Mouse (Mus musculus): ENCODE measurements around the gene Slco1c1. TPM values are rescaled to one million over a fixed set of nuclear protein-coding genes. Genes with fewer than 3 reads are reported as not detected.

Slco1c1 gene
- polyA plus RNA-seq, 1 experiment from 2014 or later: 1.0 TPM

DNA sequence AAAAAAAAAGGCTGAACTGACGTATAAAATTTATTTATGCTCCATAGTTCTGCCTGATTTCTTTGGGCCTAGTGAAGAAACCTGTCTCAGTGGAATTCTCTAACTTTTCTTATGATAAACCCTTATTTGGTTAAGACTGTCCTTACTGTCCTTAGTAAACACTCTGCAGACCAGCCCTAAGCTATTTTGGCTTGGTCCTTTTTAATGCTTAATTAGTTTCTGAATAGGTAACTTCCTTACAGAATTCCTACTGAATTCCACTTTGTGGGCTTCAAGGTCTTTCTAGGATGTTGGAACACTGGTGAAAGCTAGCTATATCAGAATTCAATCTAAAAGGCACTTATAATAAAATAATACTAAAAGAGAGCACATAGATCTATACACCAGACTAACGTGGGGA, 71.9 kb downstream of the Slco1c1 start:
- Histone ChIP-seq H3K27ac (no peak overlapping the region), H3K9me3 (peaks cover 4% of the 10 kb centered on the region; the same call in 1 of the 2 replicates), H3K9ac (no peak overlapping the region), H3K27me3 (no peaks in the 10 kb centered on the region), H3K4me2 (no peak overlapping the region), H3K4me1 (no peaks in the 10 kb centered on the region), H3K36me3 (replicated peaks) (no peaks in the 10 kb centered on the region), H3K4me3 (replicated peaks) (no peak overlapping the region)
- 81% methylated on average over 2 of the region's 2 CpGs for WGBS
- ATAC-seq (ENCODE audit: low FRiP score): no peak

DNA sequence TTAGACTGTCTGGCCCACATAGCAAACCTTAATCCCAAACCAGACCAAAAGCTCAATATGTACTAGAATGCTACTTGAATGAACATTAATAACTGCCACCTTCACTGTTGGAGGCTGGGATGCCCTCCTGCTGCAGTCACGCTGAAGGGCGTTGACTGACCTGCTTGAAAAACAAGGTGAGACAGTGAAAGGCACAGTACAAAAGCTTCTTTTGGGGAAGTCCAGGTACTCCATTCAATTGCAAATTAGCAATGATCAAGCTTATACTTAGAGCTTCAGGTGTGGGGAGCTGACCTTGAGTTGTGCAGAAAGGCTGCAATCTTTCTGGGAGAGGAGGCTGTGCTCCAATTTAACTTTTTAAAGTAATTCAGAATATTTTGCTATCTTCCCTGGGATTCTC, 72.9 kb downstream of the Slco1c1 start:
- Histone ChIP-seq H3K4me1 (no peaks in the 10 kb centered on the region), H3K9ac (no peak overlapping the region), H3K9me3 (peaks cover 4% of the 10 kb centered on the region; the same call in 1 of the 2 replicates), H3K4me2 (no peak overlapping the region), H3K27me3 (no peaks in the 10 kb centered on the region), H3K27ac (no peak overlapping the region), H3K36me3 (replicated peaks) (no peaks in the 10 kb centered on the region), H3K4me3 (replicated peaks) (no peak overlapping the region)
- ATAC-seq (ENCODE audit: low FRiP score): no peak
- 96% methylated on average over 2 of the region's 2 CpGs for WGBS

DNA sequence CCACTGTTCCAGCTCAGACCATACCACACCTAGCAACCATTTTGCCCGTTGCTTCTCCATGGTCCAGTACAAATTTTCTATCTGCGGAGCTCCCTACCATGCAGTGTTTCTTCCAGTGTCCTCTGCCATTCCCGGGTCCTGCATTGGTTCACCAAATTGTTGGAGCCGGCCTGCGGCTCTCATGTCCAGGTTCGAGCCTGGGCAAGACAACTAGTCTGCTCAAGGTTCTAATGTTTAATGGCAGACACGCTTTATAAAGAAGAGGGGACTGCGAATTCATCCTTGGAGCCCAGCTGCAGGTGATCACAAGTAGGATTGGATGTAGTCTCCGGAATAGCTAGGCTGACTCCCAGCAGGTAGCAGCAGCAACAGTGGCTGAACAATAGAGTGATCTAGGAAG, 76.8 kb downstream of the Slco1c1 start:
- Histone ChIP-seq H3K4me2 (no peak overlapping the region), H3K4me1 (no peaks in the 10 kb centered on the region), H3K9me3 (peaks cover 4% of the 10 kb centered on the region; the same call in 1 of the 2 replicates), H3K9ac (no peak overlapping the region), H3K4me3 (replicated peaks) (no peak overlapping the region), H3K27me3 (no peaks in the 10 kb centered on the region), H3K36me3 (replicated peaks) (no peaks in the 10 kb centered on the region), H3K27ac (no peak overlapping the region)
- ATAC-seq (ENCODE audit: low FRiP score): no peak
- WGBS: 61% methylated on average over 9 of the region's 9 CpGs

DNA sequence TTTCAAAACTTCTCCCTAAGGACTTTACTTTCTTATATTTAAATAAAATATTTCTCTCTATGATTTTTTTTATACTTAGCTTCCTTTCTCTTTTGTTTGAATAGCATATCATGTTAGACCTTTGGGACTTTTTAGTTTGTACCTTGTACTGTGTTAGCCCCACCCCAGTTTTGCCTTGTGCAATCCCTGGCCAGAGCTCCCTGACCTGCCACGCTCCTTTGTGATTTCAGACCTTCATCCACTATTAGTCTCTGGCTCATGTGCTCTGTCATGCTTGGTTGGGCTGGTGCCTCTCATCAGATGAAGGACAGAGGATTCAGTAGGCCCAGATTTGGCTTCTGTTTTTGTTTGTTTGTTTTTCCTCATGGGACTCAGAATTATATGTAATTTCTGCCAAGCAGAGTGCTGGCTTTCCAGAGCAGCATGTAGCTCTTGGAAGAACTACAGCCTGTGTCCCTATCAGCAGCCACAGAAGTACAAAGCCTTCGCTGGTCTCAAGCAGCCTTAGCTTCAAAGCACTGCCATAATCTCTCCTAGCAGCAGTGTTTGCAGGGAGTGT, 86.6 kb downstream of the Slco1c1 start:
- H3K27ac ChIP-seq: no peak overlapping the region
- no peak for ATAC-seq (ENCODE audit: low FRiP score)
- H3K9ac ChIP-seq: no peak overlapping the region

DNA sequence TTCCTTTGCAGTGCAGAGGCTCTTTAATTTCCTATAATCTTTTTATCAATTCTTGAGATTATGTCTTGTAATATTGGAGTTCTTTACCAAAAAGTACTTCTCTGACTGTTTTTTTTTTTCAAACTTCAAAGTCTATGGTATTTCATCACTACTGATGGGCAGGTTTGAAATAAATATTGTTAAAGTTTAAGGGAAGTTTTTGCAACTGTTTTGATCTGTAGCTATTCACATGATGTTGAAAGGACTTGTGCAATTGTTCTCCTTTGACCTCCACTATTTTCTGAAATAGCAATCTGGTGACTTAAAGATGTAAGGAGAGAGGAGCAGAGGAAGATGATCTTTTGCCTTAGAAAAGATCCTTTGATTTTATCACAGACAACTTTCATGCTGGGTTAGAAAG, 89.8 kb downstream of the Slco1c1 start:
- no peak for ATAC-seq (ENCODE audit: low FRiP score)
- H3K4me3 ChIP-seq (replicated peaks): no peak overlapping the region
- H3K27ac ChIP-seq: no peak overlapping the region
- no peaks in the 10 kb centered on the region for H3K27me3 ChIP-seq
- no peaks in the 10 kb centered on the region for H3K9me3 ChIP-seq
- H3K4me2 ChIP-seq: no peak overlapping the region
- H3K9ac ChIP-seq: no peak overlapping the region
- H3K36me3 ChIP-seq (replicated peaks): no peaks in the 10 kb centered on the region
- H3K4me1 ChIP-seq: no peaks in the 10 kb centered on the region

More for the DNA sequence above, 86.6 kb downstream of the Slco1c1 start:
- Histone ChIP-seq H3K4me3 (replicated peaks) (no peak overlapping the region), H3K36me3 (replicated peaks) (no peaks in the 10 kb centered on the region), H3K27me3 (no peaks in the 10 kb centered on the region), H3K4me2 (no peak overlapping the region), H3K4me1 (no peaks in the 10 kb centered on the region), H3K9me3 (no peaks in the 10 kb centered on the region)
- 67% methylated on average over 2 of the region's 2 CpGs for WGBS

DNA sequence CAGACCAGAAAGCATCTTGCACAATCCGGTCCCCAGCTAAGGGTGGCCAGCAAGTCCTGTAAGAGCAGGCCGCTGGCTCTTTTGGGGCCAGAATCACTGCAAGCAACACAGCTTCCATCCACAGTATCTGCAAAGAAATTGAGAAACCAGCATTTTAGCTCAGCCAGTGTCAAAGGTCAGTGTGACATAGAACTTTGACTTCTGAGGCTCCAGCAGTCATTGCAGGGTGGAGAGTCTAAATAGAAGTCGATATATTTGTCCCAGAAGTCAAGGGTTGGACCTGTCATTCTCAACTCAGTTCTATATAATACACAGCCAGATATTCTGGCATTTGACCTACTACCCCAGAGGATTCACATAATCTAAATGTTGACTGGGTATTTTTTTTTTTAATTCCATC, 91.2 kb downstream of the Slco1c1 start:
- WGBS: 90% methylated on average over 3 of the region's 3 CpGs
- Histone ChIP-seq H3K27ac (no peak overlapping the region), H3K4me2 (no peak overlapping the region), H3K9ac (no peak overlapping the region), H3K27me3 (no peaks in the 10 kb centered on the region), H3K9me3 (no peaks in the 10 kb centered on the region), H3K4me1 (no peaks in the 10 kb centered on the region), H3K4me3 (replicated peaks) (no peak overlapping the region), H3K36me3 (replicated peaks) (no peaks in the 10 kb centered on the region)
- no peak for ATAC-seq (ENCODE audit: low FRiP score)

Other genes with a start within 250 kb of the Slco1c1 start
- gene Slco1b2, start 105.2 kb downstream of the Slco1c1 start, polyA plus RNA-seq (2016; fragmentation: Nextera tagmentation; extraction: Ambion mirVana): not detected in 2 replicates
- gene Gm5724, start 249.4 kb downstream of the Slco1c1 start, polyA plus RNA-seq (2016; fragmentation: Nextera tagmentation; extraction: Ambion mirVana): not detected in 2 replicates